Mouse (Mus musculus) thymus, adult 2 months (tissue): Measurements from ENCODE around the gene Plekho2.

Experiments used
- CTCF ChIP-seq: fragments of 200-500 bp; IDR thresholded peaks from 2 replicates; pipeline ENCODE4 v1.5.1; 2012; ENCODE audit warnings: mild to moderate bottlenecking, control low read depth, low read length, moderate library complexity, borderline replicate concordance; ENCODE audit not compliant: control insufficient read depth, poor library complexity, insufficient read depth; ENCODE audit errors: extremely low read depth
- POLR2A ChIP-seq: fragments of 200-500 bp; IDR thresholded peaks from 2 replicates; pipeline ENCODE4 v1.6.1; 2012; ENCODE audit warnings: mild to moderate bottlenecking, low read length, control low read depth, moderate library complexity; ENCODE audit not compliant: control insufficient read depth, poor library complexity, insufficient read depth; ENCODE audit errors: extremely low read depth

DNA sequence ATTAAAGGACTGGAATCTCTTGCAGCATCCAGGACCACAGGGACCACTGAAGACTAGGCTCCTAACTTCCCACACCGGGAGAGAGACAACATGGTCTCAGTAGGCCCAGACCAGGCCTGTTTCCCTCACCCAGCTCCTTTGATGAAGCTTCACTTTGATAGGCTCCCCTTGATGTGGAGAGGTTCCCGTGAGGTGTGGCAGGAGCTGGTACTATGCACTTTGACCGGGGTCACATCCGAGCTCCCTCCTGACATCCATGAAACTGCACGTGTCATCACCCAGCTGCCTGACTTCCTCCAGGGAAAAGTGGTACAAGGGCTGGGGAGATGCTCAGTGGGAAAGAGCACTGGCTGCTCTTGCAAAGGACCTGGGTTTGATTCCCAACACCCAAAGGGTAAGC is 16.8 kb downstream of the Plekho2 start:
- TF ChIP-seq POLR2A, result no peak
- TF ChIP-seq CTCF, result no peak
